Mouse (Mus musculus) small intestine, adult 2 months (tissue): ENCODE data around the gene Arl3. TPM values are rescaled to one million over a fixed set of nuclear protein-coding genes. Genes with fewer than 3 reads are reported as not detected.

ENCODE experiments used
- H3K27ac ChIP-seq: fragments of 200-500 bp; 2 replicates; pipeline ENCODE4 v1.5.1; 2012; ENCODE audit warnings: low read depth, low read length, control low read depth, inconsistent platforms; ENCODE audit not compliant: insufficient read depth
- H3K27me3 ChIP-seq: fragments of 200-500 bp; 2 replicates; pipeline ENCODE4 v1.6.1; 2012; ENCODE audit warnings: mild to moderate bottlenecking, moderate library complexity, low read length, inconsistent platforms; ENCODE audit not compliant: control insufficient read depth, insufficient read depth
- H3K36me3 ChIP-seq: fragments of 200-500 bp; 2 replicates; pipeline ENCODE4 v1.6.1; 2012; ENCODE audit warnings: mild to moderate bottlenecking, low read length, control low read depth, inconsistent platforms; ENCODE audit not compliant: control insufficient read depth, insufficient read depth
- H3K4me1 ChIP-seq: fragments of 200-500 bp; 2 replicates; pipeline ENCODE4 v1.6.1; 2012; ENCODE audit warnings: low read length, inconsistent platforms, mixed read lengths; ENCODE audit not compliant: control insufficient read depth, insufficient read depth, insufficient read length
- H3K4me3 ChIP-seq: fragments of 200-500 bp; 2 replicates; pipeline ENCODE4 v1.5.1; 2012; ENCODE audit warnings: low read depth, mild to moderate bottlenecking, control low read depth, inconsistent platforms, low read length, moderate library complexity
- CTCF ChIP-seq: fragments of 200-500 bp; IDR thresholded peaks from 2 replicates; pipeline ENCODE4 v1.5.1; 2012; ENCODE audit warnings: low read depth, mild to moderate bottlenecking, control low read depth, inconsistent platforms, low read length, moderate library complexity, mixed read lengths; ENCODE audit not compliant: insufficient replicate concordance, insufficient read length; ENCODE audit errors: extremely low read depth
- POLR2A ChIP-seq: fragments of 200-500 bp; IDR thresholded peaks from 2 replicates; pipeline ENCODE4 v1.6.1; 2012; ENCODE audit warnings: low read depth, mild to moderate bottlenecking, control low read depth, inconsistent platforms, low read length, moderate library complexity
- WGBS: fragments of 180-500 bp; shearing (Covaris S2); methylation state at CpG from one replicate; pipeline ENCODE4 v1.1.7; 2018; 5-methylcytosine and 5-hydroxymethylcytosine counted together
- polyA plus RNA-seq: library from polyadenylated mRNA; depleted of rRNA; stranded (reverse); fragments of >200 nt; gene quantifications from 2 replicates; pipeline ENCODE4 v1.2.3, GENCODE M21; 2012

Gene Arl3
- polyA plus RNA-seq, 1 experiment = 1.3 TPM

GRCm38 (mm10) chr19:46564043-46564462, 8.9 kb downstream of the Arl3 start:
- TF ChIP-seq CTCF (no peak), POLR2A (no peak)
- Histone ChIP-seq H3K4me1 (no peaks in the 10 kb centered on the region), H3K27me3 (no peaks in the 10 kb centered on the region), H3K4me3 (no peak overlapping the region), H3K36me3 (no peaks in the 10 kb centered on the region), H3K27ac (no peak overlapping the region)
- WGBS = 87% methylated on average over 14 of the region's 14 CpGs

- H3K27ac ChIP-seq = no peak overlapping the region
- 84% methylated on average over 4 of the region's 4 CpGs for WGBS
- H3K4me1 ChIP-seq = no peaks in the 10 kb centered on the region
- no peak overlapping the region for H3K4me3 ChIP-seq
- TF ChIP-seq POLR2A (no peak), CTCF (no peak)
- H3K36me3 ChIP-seq = no peaks in the 10 kb centered on the region
- no peaks in the 10 kb centered on the region for H3K27me3 ChIP-seq
Observed at GRCm38 (mm10) chr19:46563603-46564002, 9.4 kb downstream of the Arl3 start.

GRCm38 (mm10) chr19:46562581-46563515, 10.2 kb downstream of the Arl3 start:
- Histone ChIP-seq H3K27ac (no peak overlapping the region), H3K36me3 (no peaks in the 10 kb centered on the region), H3K27me3 (no peaks in the 10 kb centered on the region), H3K4me1 (no peaks in the 10 kb centered on the region), H3K4me3 (no peak overlapping the region)
- 87% methylated on average over 14 of the region's 14 CpGs for WGBS
- TF ChIP-seq POLR2A = no peak
- no peak for TF ChIP-seq CTCF

GRCm38 (mm10) chr19:46562132-46562531, 10.9 kb downstream of the Arl3 start:
- H3K27ac ChIP-seq = no peak overlapping the region
- WGBS = 38% methylated on average over 1 of the region's 1 CpGs
- H3K36me3 ChIP-seq = no peaks in the 10 kb centered on the region
- H3K4me3 ChIP-seq = no peak overlapping the region
- H3K4me1 ChIP-seq = no peaks in the 10 kb centered on the region
- no peaks in the 10 kb centered on the region for H3K27me3 ChIP-seq
- TF ChIP-seq CTCF = peak; percentile 69; the same call in 1 of the 2 replicates
- TF ChIP-seq POLR2A = no peak

- Histone ChIP-seq H3K4me1 (no peaks in the 10 kb centered on the region), H3K36me3 (no peaks in the 10 kb centered on the region), H3K27ac (no peak overlapping the region), H3K4me3 (no peak overlapping the region), H3K27me3 (no peaks in the 10 kb centered on the region)
- WGBS = 58% methylated on average over 12 of the region's 12 CpGs
- TF ChIP-seq CTCF (no peak), POLR2A (no peak)
Observed at GRCm38 (mm10) chr19:46558631-46559030, 14.4 kb downstream of the Arl3 start.

- Histone ChIP-seq H3K27ac (no peak overlapping the region), H3K4me1 (no peaks in the 10 kb centered on the region), H3K36me3 (no peaks in the 10 kb centered on the region), H3K4me3 (no peak overlapping the region), H3K27me3 (no peaks in the 10 kb centered on the region)
- WGBS = 74% methylated on average over 8 of the region's 8 CpGs
- TF ChIP-seq POLR2A (no peak), CTCF (no peak)
Observed at GRCm38 (mm10) chr19:46558009-46558408, 15.0 kb downstream of the Arl3 start.

GRCm38 (mm10) chr19:46553541-46553955, 19.4 kb downstream of the Arl3 start:
- WGBS = 63% methylated on average over 11 of the region's 11 CpGs
- Histone ChIP-seq H3K4me3 (no peak overlapping the region), H3K4me1 (no peaks in the 10 kb centered on the region), H3K27ac (no peak overlapping the region), H3K36me3 (no peaks in the 10 kb centered on the region), H3K27me3 (no peaks in the 10 kb centered on the region)
- TF ChIP-seq POLR2A (no peak), CTCF (no peak)
